ENCODE assay signal across 7 mouse cellular contexts in genomic region chr13:53285756-53286361, GRCm38 (mm10). TPM values are rescaled to one million over a fixed set of nuclear protein-coding genes. Genes with fewer than 3 reads are reported as not detected.
DNase-seq lines count a peak whose midpoint lies in the region; ATAC-seq and TF ChIP-seq lines count a peak whose summit lies in the region.

Gene Ror2, minus strand, starts transcription at chr13:53286124.

- H3K27ac ChIP-seq in cortical plate, adult 2 months (ENCODE audit: insufficient read depth, low read length): no peak within 1 kb of the TSS
- peak within 1 kb of the TSS; percentile 55 for H3K27ac ChIP-seq in intestine, postnatal 0 days (ENCODE audit: low read depth, low read length)
- H3K27ac ChIP-seq in stomach, embryonic 16.5 days (ENCODE audit: low read length): peak within 1 kb of the TSS; percentile 79

- no peaks in the 10 kb centered on the region for H3K36me3 ChIP-seq in intestine, postnatal 0 days (ENCODE audit: control insufficient read depth, insufficient read depth)
- H3K36me3 ChIP-seq in stomach, embryonic 16.5 days (ENCODE audit: control insufficient read depth, insufficient read depth, low read length): no peaks in the 10 kb centered on the region

- H3K9ac ChIP-seq in intestine, postnatal 0 days (ENCODE audit: low read depth, low read length): peak within 1 kb of the TSS; percentile 81
- H3K9ac ChIP-seq in stomach, embryonic 16.5 days (ENCODE audit: low read length): peak within 1 kb of the TSS; percentile 88

- TF ChIP-seq POLR2A in cortical plate, adult 2 months (IDR thresholded peaks at IDR 0.05; ENCODE audit: extremely low read depth, insufficient read depth, low read length): no peak

- H3K9me3 ChIP-seq in intestine, postnatal 0 days (ENCODE audit: control insufficient read depth): no peaks in the 10 kb centered on the region
- no peaks in the 10 kb centered on the region for H3K9me3 ChIP-seq in stomach, embryonic 16.5 days (replicated peaks; ENCODE audit: control insufficient read depth, low read length)

- peak; percentile 69 for ATAC-seq in granulocyte monocyte progenitor cell, adult 5-6 weeks (replicated peaks; ENCODE audit: poor library complexity, severe bottlenecking)
- ATAC-seq in intestine, postnatal 0 days: peak; percentile 80
- peak; percentile 91 for ATAC-seq in stomach, embryonic 16.5 days (ENCODE audit: insufficient read depth, low FRiP score)

- peak within 1 kb of the TSS; percentile 18; the same call in 1 of the 2 replicates for H3K4me3 ChIP-seq in cortical plate, adult 2 months (ENCODE audit: insufficient read depth, low read length)
- peak within 1 kb of the TSS; percentile 75 for H3K4me3 ChIP-seq in intestine, postnatal 0 days (ENCODE audit: low read depth, low read length)
- H3K4me3 ChIP-seq in stomach, embryonic 16.5 days (replicated peaks; ENCODE audit: low read length): peak within 1 kb of the TSS; percentile 70

- H3K4me1 ChIP-seq in cortical plate, adult 2 months (ENCODE audit: control insufficient read depth, insufficient read depth, low read length): no peaks in the 10 kb centered on the region
- peaks cover 8% of the 10 kb centered on the region; the same call in 1 of the 2 replicates for H3K4me1 ChIP-seq in intestine, postnatal 0 days (replicated peaks; ENCODE audit: control insufficient read depth, insufficient read depth, low read length)
- H3K4me1 ChIP-seq in stomach, embryonic 16.5 days (ENCODE audit: control insufficient read depth, insufficient read depth, low read length): peaks cover 22% of the 10 kb centered on the region

- H3K4me2 ChIP-seq in intestine, postnatal 0 days (replicated peaks; ENCODE audit: low read depth): peak within 1 kb of the TSS; percentile 93
- H3K4me2 ChIP-seq in stomach, embryonic 16.5 days (ENCODE audit: low read depth, low read length): peak within 1 kb of the TSS; percentile 52

- H3K27me3 ChIP-seq in intestine, postnatal 0 days (replicated peaks; ENCODE audit: control insufficient read depth, insufficient read depth, low read length): no peaks in the 10 kb centered on the region
- no peaks in the 10 kb centered on the region for H3K27me3 ChIP-seq in stomach, embryonic 16.5 days (ENCODE audit: control insufficient read depth, insufficient read depth, low read length)

- 0% methylated on average over 64 of the region's 68 CpGs for WGBS in intestine, postnatal 0 days
- whole genome bisulfite sequencing in stomach, embryonic 16.5 days: under 1% methylated on average over 66 of the region's 68 CpGs

- DNase-seq in WW6 (ENCODE audit: low read depth, low spot score): peak; percentile 61
- DNase-seq in lung, postnatal 10 days: peak; percentile 84
- no peak for DNase-seq in layer of hippocampus, adult 11-12 months (ENCODE audit: low spot score)

- no peak for TF ChIP-seq CTCF in cortical plate, adult 2 months (IDR thresholded peaks at IDR 0.05; ENCODE audit: extremely low read depth, insufficient read depth, low read length)
- TF ChIP-seq CTCF in intestine, postnatal 0 days (IDR thresholded peaks at IDR 0.05; ENCODE audit: low read depth): peak; percentile 83

RNA-seq across cellular contexts. Expression of gene Ror2, which starts in this region (rescaled TPM):
- 0.67 and 0.72 TPM in 2 replicates for polyA plus RNA-seq in cortical plate, adult 2 months (2012; rRNA removed)
- not detected in 2 replicates for total RNA-seq in granulocyte monocyte progenitor cell, adult 5-6 weeks (2014; fragmentation: Nextera tagmentation)
- not detected in 2 replicates for total RNA-seq in granulocyte monocyte progenitor cell, adult 5-6 weeks (2017)
- 8.3 and 9.8 TPM in 2 replicates for polyA plus RNA-seq in intestine, postnatal 0 days (2015; fragmentation: Nextera tagmentation; extraction: Ambion mirVana)
- polyA plus RNA-seq in stomach, embryonic 16.5 days (2015; fragmentation: Nextera tagmentation; extraction: Ambion mirVana): 12.0 and 13.5 TPM in 2 replicates

Comparison
In these comparisons a context has a peak if more than half of its experiments do, and no peak if none do; other contexts are left out.
1. Peak in ATAC-seq in granulocyte monocyte progenitor cell, adult 5-6 weeks; RNA of the gene not detected or under 1 TPM.
2. H3K4me3 ChIP-seq: peak in every context shown above with its lines; median percentile 75 in intestine, postnatal 0 days; 70 in stomach, embryonic 16.5 days; 18 in cortical plate, adult 2 months.